Mouse (Mus musculus): ENCODE data around the gene Nfe2l2.
"Not testable (repeated sequence)": the region's sequence is repeated elsewhere in the genome, so short reads cannot be mapped to it uniquely, and the experiment has no call there.

DNA sequence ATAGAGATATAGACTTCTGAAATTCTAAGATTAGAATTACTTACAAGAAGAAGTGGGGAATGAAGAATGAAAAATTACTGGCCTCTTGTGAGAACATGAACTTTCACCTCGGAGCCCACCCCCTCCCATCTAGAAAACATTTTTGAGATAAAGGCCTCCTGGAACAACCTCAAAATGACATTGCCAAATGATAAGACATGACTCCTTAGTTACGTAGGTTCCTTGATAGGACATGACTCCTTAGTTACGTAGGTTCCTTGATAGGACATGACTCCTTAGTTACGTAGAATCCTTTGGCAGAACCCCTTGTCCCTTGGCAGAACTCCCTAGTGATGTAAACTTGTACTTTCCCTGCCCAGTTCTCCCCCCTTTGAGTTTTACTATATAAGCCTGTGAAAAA, 62.1 kb downstream of the Nfe2l2 start:
- not testable (repeated sequence) for TF ChIP-seq CTCF (IDR thresholded peaks at IDR 0.05; ENCODE audit: control insufficient read depth, insufficient read depth, insufficient read length); USF1 (IDR thresholded peaks at IDR 0.05; ENCODE audit: low read depth); MYOG (IDR thresholded peaks at IDR 0.05; ENCODE audit: control insufficient read depth, extremely low read depth, insufficient read length); MAX (IDR thresholded peaks at IDR 0.05); CEBPB (IDR thresholded peaks at IDR 0.05; ENCODE audit: low read depth)
